Mouse (Mus musculus) forebrain, embryonic 14.5 days (tissue): ENCODE measurements around the gene Gnaq. TPM values are rescaled to one million over a fixed set of nuclear protein-coding genes. Genes with fewer than 3 reads are reported as not detected.

Experiments
- ATAC-seq: fragments of 200-750 bp; cut with Nextera tagmentation; 2 replicates; pipeline ENCODE4 v1.8.0; 2017; ENCODE audit warnings: mild to moderate bottlenecking, moderate library complexity
- DNase-seq: peaks from one replicate; pipeline ENCODE4 v3.0.0-alpha.2; 2015; ENCODE audit warnings: low spot score
- H3K27ac ChIP-seq: fragments of 300-500 bp; sonication (generic); 2 replicates; pipeline ENCODE4 v1.5.1; 2014; ENCODE audit warnings: low read depth, mild to moderate bottlenecking, control low read depth, low read length, moderate library complexity
- H3K27me3 ChIP-seq: fragments of 300-500 bp; sonication (generic); replicated peaks from 2 replicates; pipeline ENCODE4 v1.6.1; 2014; ENCODE audit warnings: low read length, control low read depth, mixed read lengths; ENCODE audit not compliant: control insufficient read depth, insufficient read depth
- H3K36me3 ChIP-seq: fragments of 300-500 bp; sonication (generic); 2 replicates; pipeline ENCODE4 v1.6.1; 2014; ENCODE audit warnings: low read length, control low read depth; ENCODE audit not compliant: control insufficient read depth, insufficient read depth
- H3K4me1 ChIP-seq: fragments of 300-500 bp; sonication (generic); 2 replicates; pipeline ENCODE4 v1.6.1; 2014; ENCODE audit warnings: antibody characterized with exemption, low read length, control low read depth; ENCODE audit not compliant: control insufficient read depth, insufficient read depth
- H3K4me2 ChIP-seq: fragments of 300-500 bp; sonication (generic); 2 replicates; pipeline ENCODE4 v1.6.1; 2014; ENCODE audit warnings: mild to moderate bottlenecking, control low read depth, low read length
- H3K4me3 ChIP-seq: fragments of 300-500 bp; sonication (generic); 2 replicates; pipeline ENCODE4 v1.5.1; 2014; ENCODE audit warnings: low read depth, low read length, control low read depth
- H3K9ac ChIP-seq: fragments of 300-500 bp; sonication (generic); 2 replicates; pipeline ENCODE4 v1.6.1; 2014; ENCODE audit warnings: mild to moderate bottlenecking, low read length, control low read depth, moderate library complexity
- H3K9me3 ChIP-seq: fragments of 300-500 bp; sonication (generic); replicated peaks from 2 replicates; pipeline ENCODE4 v1.6.1; 2016; ENCODE audit warnings: low read length, control low read depth, mixed read lengths; ENCODE audit not compliant: control insufficient read depth
- WGBS: fragments of 180-500 bp; shearing (Covaris S2); extraction: QIAGEN DNeasy Blood & Tissue Kit; methylation state at CpG from one replicate; pipeline ENCODE4 v1.1.7; 2014; 5-methylcytosine and 5-hydroxymethylcytosine counted together
- polyA plus RNA-seq: library from polyadenylated mRNA; unstranded; fragments of >200 nt; fragmentation: Nextera tagmentation; extraction: Ambion mirVana; gene quantifications from 2 replicates; pipeline ENCODE4 v1.2.1, GENCODE M21; 2014

The Gnaq gene
- polyA plus RNA-seq, 1 experiment from 2014 or later = 47.6 TPM

GRCm38 (mm10) chr19:16189066-16189765 is 56.6 kb downstream of the Gnaq start:
- no peaks in the 10 kb centered on the region for H3K36me3 ChIP-seq
- H3K27ac ChIP-seq = no peak overlapping the region
- 88% methylated on average over 9 of the region's 9 CpGs for WGBS
- no peak overlapping the region for H3K9ac ChIP-seq
- H3K4me3 ChIP-seq = no peak overlapping the region
- H3K27me3 ChIP-seq = no peaks in the 10 kb centered on the region
- DNase-seq (no peak), ATAC-seq (no peak)
- no peak overlapping the region for H3K4me2 ChIP-seq
- H3K9me3 ChIP-seq = no peaks in the 10 kb centered on the region
- H3K4me1 ChIP-seq = no peaks in the 10 kb centered on the region; the same call in 1 of the 2 replicates

GRCm38 (mm10) chr19:16198162-16198561 is 65.5 kb downstream of the Gnaq start:
- Histone ChIP-seq H3K4me2 (no peak overlapping the region), H3K9ac (no peak overlapping the region), H3K4me1 (no peaks in the 10 kb centered on the region; the same call in 1 of the 2 replicates), H3K27me3 (no peaks in the 10 kb centered on the region), H3K9me3 (no peaks in the 10 kb centered on the region), H3K36me3 (no peaks in the 10 kb centered on the region), H3K4me3 (no peak overlapping the region), H3K27ac (no peak overlapping the region)
- no peak for ATAC-seq
- 87% methylated on average over 3 of the region's 3 CpGs for WGBS
- DNase-seq = no peak

- 96% methylated on average over 2 of the region's 2 CpGs for whole genome bisulfite sequencing
- H3K27me3 ChIP-seq = no peaks in the 10 kb centered on the region
- ATAC-seq = no peak
These were observed 68.7 kb downstream of the Gnaq start for GRCm38 (mm10) chr19:16201356-16201755.

GRCm38 (mm10) chr19:16204776-16205680 is 72.4 kb downstream of the Gnaq start:
- WGBS = 82% methylated on average over 7 of the region's 7 CpGs
- Histone ChIP-seq H3K36me3 (no peaks in the 10 kb centered on the region), H3K27ac (no peak overlapping the region), H3K27me3 (no peaks in the 10 kb centered on the region), H3K9me3 (no peaks in the 10 kb centered on the region), H3K9ac (no peak overlapping the region), H3K4me2 (no peak overlapping the region), H3K4me1 (no peaks in the 10 kb centered on the region), H3K4me3 (no peak overlapping the region)
- DNase-seq = no peak
- ATAC-seq = no peak

More at GRCm38 (mm10) chr19:16201356-16201755, 68.7 kb downstream of the Gnaq start:
- H3K9ac ChIP-seq = no peak overlapping the region
- no peak overlapping the region for H3K4me2 ChIP-seq
- H3K27ac ChIP-seq = no peak overlapping the region
- no peaks in the 10 kb centered on the region for H3K36me3 ChIP-seq
- DNase-seq = no peak
- H3K4me1 ChIP-seq = no peaks in the 10 kb centered on the region; the same call in 1 of the 2 replicates
- no peak overlapping the region for H3K4me3 ChIP-seq
- no peaks in the 10 kb centered on the region for H3K9me3 ChIP-seq

GRCm38 (mm10) chr19:16209616-16210015 is 77.0 kb downstream of the Gnaq start:
- Histone ChIP-seq H3K27me3 (no peaks in the 10 kb centered on the region), H3K9me3 (no peaks in the 10 kb centered on the region), H3K4me1 (peaks cover under 1% of the 10 kb centered on the region; the same call in 1 of the 2 replicates), H3K9ac (no peak overlapping the region), H3K4me2 (no peak overlapping the region), H3K4me3 (no peak overlapping the region), H3K27ac (no peak overlapping the region), H3K36me3 (no peaks in the 10 kb centered on the region)
- 96% methylated on average over 2 of the region's 2 CpGs for WGBS
- ATAC-seq (no peak), DNase-seq (no peak)

GRCm38 (mm10) chr19:16214946-16215345 is 82.3 kb downstream of the Gnaq start:
- Histone ChIP-seq H3K4me2 (no peak overlapping the region), H3K9me3 (no peaks in the 10 kb centered on the region), H3K9ac (no peak overlapping the region), H3K36me3 (peaks cover 5% of the 10 kb centered on the region; the same call in 1 of the 2 replicates), H3K4me1 (peaks cover 7% of the 10 kb centered on the region; the same call in 1 of the 2 replicates), H3K4me3 (no peak overlapping the region), H3K27me3 (no peaks in the 10 kb centered on the region), H3K27ac (no peak overlapping the region)
- ATAC-seq (no peak), DNase-seq (no peak)
- WGBS = 80% methylated on average over 6 of the region's 6 CpGs

- Histone ChIP-seq H3K9ac (no peak overlapping the region), H3K27ac (no peak overlapping the region), H3K36me3 (peaks cover 7% of the 10 kb centered on the region), H3K27me3 (no peaks in the 10 kb centered on the region), H3K4me1 (peaks cover 7% of the 10 kb centered on the region; the same call in 1 of the 2 replicates), H3K4me2 (no peak overlapping the region), H3K9me3 (no peaks in the 10 kb centered on the region), H3K4me3 (no peak overlapping the region)
- WGBS = 49% methylated on average over 2 of the region's 2 CpGs
- ATAC-seq (peak; percentile 72), DNase-seq (peak; percentile 68)
These were observed 82.9 kb downstream of the Gnaq start for GRCm38 (mm10) chr19:16215430-16216016.

GRCm38 (mm10) chr19:16219978-16220377 is 87.3 kb downstream of the Gnaq start:
- peaks cover 4% of the 10 kb centered on the region; the same call in 1 of the 2 replicates for H3K4me1 ChIP-seq
- no peak overlapping the region for H3K9ac ChIP-seq
- ATAC-seq (no peak), DNase-seq (no peak)
- H3K9me3 ChIP-seq = no peaks in the 10 kb centered on the region
- H3K4me3 ChIP-seq = no peak overlapping the region
- H3K27me3 ChIP-seq = no peaks in the 10 kb centered on the region
- no peak overlapping the region for H3K4me2 ChIP-seq
- H3K27ac ChIP-seq = no peak overlapping the region
- H3K36me3 ChIP-seq = peaks cover 11% of the 10 kb centered on the region
- WGBS = 85% methylated on average over 4 of the region's 4 CpGs
